Mouse (Mus musculus): Measurements from ENCODE around the gene Phex. TPM values are rescaled to one million over a fixed set of nuclear protein-coding genes. Genes with fewer than 3 reads are reported as not detected.

Gene Phex
- polyA plus RNA-seq, 1 experiment from 2014 or later, result 0.24 TPM

- 67% methylated on average over 1 of the region's 1 CpGs for WGBS
- Histone ChIP-seq H3K36me3 (replicated peaks) (no peaks in the 10 kb centered on the region), H3K9me3 (no peaks in the 10 kb centered on the region), H3K27ac (replicated peaks) (no peak overlapping the region), H3K27me3 (replicated peaks; ENCODE audit: low read depth, poor library complexity, severe bottlenecking) (no peaks in the 10 kb centered on the region), H3K4me3 (no peak overlapping the region), H3K4me1 (no peaks in the 10 kb centered on the region)
- no peak for DNase-seq (ENCODE audit: low spot score)
These were observed 37.7 kb downstream of the Phex start for GRCm38 (mm10) chrX:157377456-157377855.

GRCm38 (mm10) chrX:157373873-157374272 is 41.2 kb downstream of the Phex start:
- Histone ChIP-seq H3K27ac (replicated peaks) (no peak overlapping the region), H3K4me1 (no peaks in the 10 kb centered on the region), H3K9me3 (no peaks in the 10 kb centered on the region), H3K4me3 (no peak overlapping the region), H3K27me3 (replicated peaks; ENCODE audit: low read depth, poor library complexity, severe bottlenecking) (0 out of 2 replicates have a peak, but pooled peaks cover 4% of the 10 kb centered on the region), H3K36me3 (replicated peaks) (no peaks in the 10 kb centered on the region)
- no peak for DNase-seq (ENCODE audit: low spot score)
- 66% methylated on average over 3 of the region's 3 CpGs for WGBS

- DNase-seq (ENCODE audit: low spot score), result no peak
- 0 out of 2 replicates have a peak, but pooled peaks cover 4% of the 10 kb centered on the region for H3K27me3 ChIP-seq (replicated peaks; ENCODE audit: low read depth, poor library complexity, severe bottlenecking)
These were observed 45.9 kb downstream of the Phex start for GRCm38 (mm10) chrX:157369166-157369565.

GRCm38 (mm10) chrX:157355521-157355920 is 59.6 kb downstream of the Phex start:
- DNase-seq (ENCODE audit: low spot score), result no peak
- Histone ChIP-seq H3K4me3 (no peak overlapping the region), H3K4me1 (no peaks in the 10 kb centered on the region), H3K9me3 (no peaks in the 10 kb centered on the region), H3K27me3 (replicated peaks; ENCODE audit: low read depth, poor library complexity, severe bottlenecking) (peaks cover 8% of the 10 kb centered on the region; the same call in 1 of the 2 replicates), H3K27ac (replicated peaks) (no peak overlapping the region), H3K36me3 (replicated peaks) (no peaks in the 10 kb centered on the region)
- WGBS, result 88% methylated on average over 4 of the region's 4 CpGs

More at GRCm38 (mm10) chrX:157369166-157369565, 45.9 kb downstream of the Phex start:
- Histone ChIP-seq H3K4me1 (no peaks in the 10 kb centered on the region), H3K9me3 (no peaks in the 10 kb centered on the region), H3K27ac (replicated peaks) (no peak overlapping the region), H3K4me3 (no peak overlapping the region), H3K36me3 (replicated peaks) (no peaks in the 10 kb centered on the region)

- H3K36me3 ChIP-seq (replicated peaks), result no peaks in the 10 kb centered on the region
- no peak for DNase-seq (ENCODE audit: low spot score)
- no peak overlapping the region for H3K27ac ChIP-seq (replicated peaks)
- 85% methylated on average over 6 of the region's 6 CpGs for WGBS
- H3K4me1 ChIP-seq, result no peaks in the 10 kb centered on the region
- no peak overlapping the region for H3K4me3 ChIP-seq
- no peaks in the 10 kb centered on the region for H3K9me3 ChIP-seq
- H3K27me3 ChIP-seq (replicated peaks; ENCODE audit: low read depth, poor library complexity, severe bottlenecking), result no peaks in the 10 kb centered on the region
These were observed 68.9 kb downstream of the Phex start for GRCm38 (mm10) chrX:157346201-157346600.

- DNase-seq (ENCODE audit: low spot score), result no peak
- H3K9me3 ChIP-seq, result no peaks in the 10 kb centered on the region
- no peak overlapping the region for H3K27ac ChIP-seq (replicated peaks)
- 34% methylated on average over 4 of the region's 4 CpGs for WGBS
- H3K4me3 ChIP-seq, result no peak overlapping the region
- H3K27me3 ChIP-seq (replicated peaks; ENCODE audit: low read depth, poor library complexity, severe bottlenecking), result peaks cover 5% of the 10 kb centered on the region
- no peaks in the 10 kb centered on the region for H3K36me3 ChIP-seq (replicated peaks)
- H3K4me1 ChIP-seq, result no peaks in the 10 kb centered on the region
These were observed 80.4 kb downstream of the Phex start for GRCm38 (mm10) chrX:157334726-157335125.

- Histone ChIP-seq H3K4me3 (no peak overlapping the region), H3K36me3 (replicated peaks) (no peaks in the 10 kb centered on the region), H3K27me3 (replicated peaks; ENCODE audit: low read depth, poor library complexity, severe bottlenecking) (peaks cover 5% of the 10 kb centered on the region), H3K9me3 (no peaks in the 10 kb centered on the region), H3K27ac (replicated peaks) (no peak overlapping the region), H3K4me1 (no peaks in the 10 kb centered on the region)
- DNase-seq (ENCODE audit: low spot score), result no peak
- 83% methylated on average over 3 of the region's 3 CpGs for WGBS
These were observed 85.3 kb downstream of the Phex start for GRCm38 (mm10) chrX:157329821-157330220.

GRCm38 (mm10) chrX:157328396-157328795 is 86.7 kb downstream of the Phex start:
- WGBS, result 73% methylated on average over 1 of the region's 1 CpGs
- Histone ChIP-seq H3K36me3 (replicated peaks) (no peaks in the 10 kb centered on the region), H3K27me3 (replicated peaks; ENCODE audit: low read depth, poor library complexity, severe bottlenecking) (no peaks in the 10 kb centered on the region; the same call in 1 of the 2 replicates), H3K4me3 (no peak overlapping the region), H3K4me1 (no peaks in the 10 kb centered on the region), H3K27ac (replicated peaks) (no peak overlapping the region), H3K9me3 (no peaks in the 10 kb centered on the region)
- no peak for DNase-seq (ENCODE audit: low spot score)

GRCm38 (mm10) chrX:157327756-157328155 is 87.4 kb downstream of the Phex start:
- Histone ChIP-seq H3K27me3 (replicated peaks; ENCODE audit: low read depth, poor library complexity, severe bottlenecking) (no peaks in the 10 kb centered on the region; the same call in 1 of the 2 replicates), H3K4me1 (no peaks in the 10 kb centered on the region), H3K4me3 (no peak overlapping the region), H3K9me3 (no peaks in the 10 kb centered on the region), H3K27ac (replicated peaks) (no peak overlapping the region), H3K36me3 (replicated peaks) (no peaks in the 10 kb centered on the region)
- no peak for DNase-seq (ENCODE audit: low spot score)
- 95% methylated on average over 3 of the region's 3 CpGs for WGBS

- H3K4me3 ChIP-seq, result no peak overlapping the region
- no peak for DNase-seq (ENCODE audit: low spot score)
- H3K4me1 ChIP-seq, result no peaks in the 10 kb centered on the region
- 85% methylated on average over 3 of the region's 3 CpGs for WGBS
- no peak overlapping the region for H3K27ac ChIP-seq (replicated peaks)
- no peaks in the 10 kb centered on the region for H3K9me3 ChIP-seq
- no peaks in the 10 kb centered on the region for H3K27me3 ChIP-seq (replicated peaks; ENCODE audit: low read depth, poor library complexity, severe bottlenecking)
- H3K36me3 ChIP-seq (replicated peaks), result no peaks in the 10 kb centered on the region
These were observed 90.7 kb downstream of the Phex start for GRCm38 (mm10) chrX:157324396-157324795.

- Histone ChIP-seq H3K4me1 (no peaks in the 10 kb centered on the region), H3K27ac (replicated peaks) (no peak overlapping the region), H3K4me3 (no peak overlapping the region), H3K9me3 (no peaks in the 10 kb centered on the region), H3K27me3 (replicated peaks; ENCODE audit: low read depth, poor library complexity, severe bottlenecking) (peaks cover 12% of the 10 kb centered on the region), H3K36me3 (replicated peaks) (no peaks in the 10 kb centered on the region)
- no peak for DNase-seq (ENCODE audit: low spot score)
- 76% methylated on average over 3 of the region's 3 CpGs for WGBS
These were observed 104.8 kb downstream of the Phex start for GRCm38 (mm10) chrX:157310331-157310730.

- no peak overlapping the region for H3K4me3 ChIP-seq
- no peaks in the 10 kb centered on the region for H3K36me3 ChIP-seq (replicated peaks)
- DNase-seq (ENCODE audit: low spot score), result no peak
- H3K4me1 ChIP-seq, result no peaks in the 10 kb centered on the region
- H3K27ac ChIP-seq (replicated peaks), result no peak overlapping the region
- WGBS, result 85% methylated on average over 1 of the region's 1 CpGs
- H3K9me3 ChIP-seq, result no peaks in the 10 kb centered on the region
- peaks cover 22% of the 10 kb centered on the region for H3K27me3 ChIP-seq (replicated peaks; ENCODE audit: low read depth, poor library complexity, severe bottlenecking)
These were observed 106.9 kb downstream of the Phex start for GRCm38 (mm10) chrX:157308171-157308570.

GRCm38 (mm10) chrX:157307411-157307810 is 107.7 kb downstream of the Phex start:
- peak; percentile 19 for DNase-seq (ENCODE audit: low spot score)
- Histone ChIP-seq H3K27ac (replicated peaks) (no peak overlapping the region), H3K27me3 (replicated peaks; ENCODE audit: low read depth, poor library complexity, severe bottlenecking) (peaks cover 22% of the 10 kb centered on the region), H3K9me3 (no peaks in the 10 kb centered on the region), H3K36me3 (replicated peaks) (no peaks in the 10 kb centered on the region), H3K4me3 (no peak overlapping the region), H3K4me1 (no peaks in the 10 kb centered on the region)
- WGBS, result 14% methylated on average over 3 of the region's 3 CpGs

Measured in embryonic facial prominence, embryonic 10.5 days (tissue).